Mouse (Mus musculus) embryonic fibroblast, embryonic 13.5 days (primary cell): Measurements from ENCODE around the gene Fcgr1.

Experiments used
- CTCF ChIP-seq: IDR thresholded peaks from 2 replicates; pipeline ENCODE4 v1.5.1; 2011; ENCODE audit warnings: mild to moderate bottlenecking, control low read depth, low read length, moderate library complexity, borderline replicate concordance; ENCODE audit not compliant: insufficient read depth
- POLR2A ChIP-seq: IDR thresholded peaks from 2 replicates; pipeline ENCODE4 v1.6.1; 2011; ENCODE audit warnings: low read depth, mild to moderate bottlenecking, control low read depth, low read length, moderate library complexity

DNA sequence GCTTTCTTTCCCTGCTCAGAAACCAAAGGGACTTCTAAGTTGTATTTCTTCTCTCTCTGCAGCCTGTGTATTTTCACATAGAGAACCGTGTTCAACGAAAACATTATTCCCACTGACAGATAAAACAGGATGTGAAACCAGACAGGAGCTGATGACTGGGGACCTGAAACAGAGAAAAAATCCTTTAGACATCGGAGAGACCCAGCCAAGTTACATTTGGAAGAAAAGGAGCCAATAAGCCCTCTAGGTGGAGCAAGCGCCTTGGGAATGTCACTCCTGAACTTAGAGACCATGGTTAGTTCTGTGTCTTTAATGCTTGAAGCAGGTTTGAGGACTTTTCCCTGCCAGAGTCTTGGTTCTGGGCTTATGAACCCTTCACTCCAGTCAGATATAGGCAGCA lies 9.3 kb downstream of the Fcgr1 start:
- no peak for TF ChIP-seq CTCF
- TF ChIP-seq POLR2A, result no peak
